Mouse (Mus musculus) midbrain, embryonic 13.5 days (tissue): ENCODE data around the gene Rin2. TPM values are rescaled to one million over a fixed set of nuclear protein-coding genes. Genes with fewer than 3 reads are reported as not detected.

Experiments
- ATAC-seq: fragments of 200-750 bp; cut with Nextera tagmentation; 2 replicates; pipeline ENCODE4 v1.8.0; 2017; ENCODE audit warnings: mild to moderate bottlenecking, moderate TSS enrichment, moderate library complexity
- H3K27ac ChIP-seq: fragments of 300-500 bp; sonication (generic); 2 replicates; pipeline ENCODE4 v1.5.1; 2015; ENCODE audit warnings: inconsistent platforms, mild to moderate bottlenecking, moderate library complexity
- H3K27me3 ChIP-seq: fragments of 300-500 bp; sonication (generic); 2 replicates; pipeline ENCODE4 v1.6.1; 2015; ENCODE audit warnings: mild to moderate bottlenecking, inconsistent platforms
- H3K36me3 ChIP-seq: fragments of 300-500 bp; sonication (generic); 2 replicates; pipeline ENCODE4 v1.6.1; 2015; ENCODE audit warnings: mild to moderate bottlenecking, inconsistent platforms
- H3K4me1 ChIP-seq: fragments of 300-500 bp; sonication (generic); replicated peaks from 2 replicates; pipeline ENCODE4 v1.6.1; 2015; ENCODE audit warnings: inconsistent platforms
- H3K4me2 ChIP-seq: fragments of 300-500 bp; sonication (generic); replicated peaks from 2 replicates; pipeline ENCODE4 v1.6.1; 2015; ENCODE audit warnings: moderate library complexity, mild to moderate bottlenecking, inconsistent platforms
- H3K4me3 ChIP-seq: fragments of 300-500 bp; sonication (generic); replicated peaks from 2 replicates; pipeline ENCODE4 v1.5.1; 2015; ENCODE audit warnings: mild to moderate bottlenecking, inconsistent platforms
- H3K9ac ChIP-seq: fragments of 300-500 bp; sonication (generic); replicated peaks from 2 replicates; pipeline ENCODE4 v1.6.1; 2015; ENCODE audit warnings: mild to moderate bottlenecking, inconsistent platforms
- H3K9me3 ChIP-seq: fragments of 300-500 bp; sonication (generic); 2 replicates; pipeline ENCODE4 v1.6.1; 2016; ENCODE audit warnings: mild to moderate bottlenecking, inconsistent platforms
- WGBS: fragments of 180-500 bp; shearing (Covaris S2); methylation state at CpG from one replicate; pipeline ENCODE4 v1.1.7; 2015; 5-methylcytosine and 5-hydroxymethylcytosine counted together
- polyA plus RNA-seq: library from polyadenylated mRNA; unstranded; fragments of >200 nt; fragmentation: Nextera tagmentation; extraction: Ambion mirVana; gene quantifications from 2 replicates; pipeline ENCODE4 v1.2.1, GENCODE M21; 2015

Rin2 gene
- polyA plus RNA-seq, 1 experiment from 2014 or later: 12.8 TPM

DNA sequence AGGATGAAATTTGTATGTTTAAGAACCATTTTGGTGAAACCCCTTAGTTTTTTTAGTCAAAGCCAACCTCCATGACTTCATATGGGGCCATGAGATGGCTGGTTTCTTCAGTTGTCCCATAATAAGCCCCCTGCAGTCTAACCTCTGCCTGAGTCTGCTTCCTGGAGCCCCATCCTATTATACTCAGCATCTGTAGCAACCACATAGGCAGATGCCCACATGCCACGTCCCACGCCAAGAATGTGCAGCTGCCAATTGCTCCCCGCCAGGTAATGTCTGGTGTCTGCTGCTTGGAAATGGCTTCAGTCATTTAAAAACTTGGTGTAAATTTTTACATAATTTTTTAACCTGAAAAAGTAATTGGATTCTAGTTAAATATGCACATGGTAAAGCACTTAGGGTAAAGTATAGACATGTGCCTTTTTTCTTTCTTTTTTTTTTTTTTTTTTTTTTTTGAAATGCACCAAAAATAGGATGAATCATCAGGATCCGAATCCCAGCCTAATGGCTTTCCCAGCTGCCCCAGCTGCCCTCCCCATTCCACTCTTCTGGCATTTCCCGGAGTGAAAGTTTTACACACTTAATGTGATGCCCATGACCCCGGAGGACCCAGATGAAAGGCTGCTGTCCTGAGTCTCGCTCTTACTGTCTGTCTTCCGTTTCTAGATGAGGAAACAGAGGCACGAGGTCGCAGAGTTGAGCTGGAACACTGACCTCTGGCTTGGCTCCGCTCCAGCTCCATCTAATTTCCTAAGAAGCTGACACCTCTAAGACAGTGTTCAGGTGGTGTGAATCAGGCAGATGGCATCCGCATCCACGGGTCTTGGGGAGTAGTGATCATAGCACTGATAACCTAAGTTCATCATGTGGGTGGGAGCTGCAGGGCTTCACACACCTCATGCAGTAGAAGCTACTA, 68.0 kb downstream of the Rin2 start:
- WGBS: 86% methylated on average over 13 of the region's 13 CpGs
- H3K4me3 ChIP-seq: no peak overlapping the region
- H3K4me2 ChIP-seq: no peak overlapping the region
- no peak overlapping the region for H3K27ac ChIP-seq
- H3K9ac ChIP-seq: no peak overlapping the region
- H3K27me3 ChIP-seq: peaks cover 70% of the 10 kb centered on the region
- no peaks in the 10 kb centered on the region for H3K9me3 ChIP-seq
- H3K4me1 ChIP-seq: no peaks in the 10 kb centered on the region
- no peaks in the 10 kb centered on the region for H3K36me3 ChIP-seq
- no peak for ATAC-seq

DNA sequence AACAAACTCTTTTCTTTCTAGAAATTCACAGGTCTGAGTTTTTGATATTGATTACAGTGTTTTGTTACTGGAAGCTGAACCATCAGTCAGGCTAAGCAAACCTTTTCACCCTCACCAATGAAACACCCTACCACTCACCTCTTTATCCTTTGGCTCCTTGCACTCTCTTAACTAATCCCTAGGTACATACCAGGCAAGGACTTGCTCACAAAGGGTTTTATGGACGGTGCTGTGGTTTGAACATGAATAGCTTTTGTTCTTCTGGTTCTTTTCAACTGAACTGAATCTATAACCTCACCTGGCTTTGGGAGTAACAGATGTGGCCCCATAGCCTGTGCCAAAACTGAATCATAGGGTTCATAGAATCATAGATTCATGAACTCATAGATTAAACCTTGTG, 71.4 kb downstream of the Rin2 start:
- no peak overlapping the region for H3K4me3 ChIP-seq
- H3K27me3 ChIP-seq: peaks cover 68% of the 10 kb centered on the region
- WGBS: 37% methylated on average over 1 of the region's 1 CpGs
- no peak overlapping the region for H3K27ac ChIP-seq
- no peaks in the 10 kb centered on the region for H3K36me3 ChIP-seq
- no peak overlapping the region for H3K9ac ChIP-seq
- H3K9me3 ChIP-seq: no peaks in the 10 kb centered on the region
- H3K4me1 ChIP-seq: 0 out of 2 replicates have a peak, but pooled peaks cover 4% of the 10 kb centered on the region
- no peak for ATAC-seq
- H3K4me2 ChIP-seq: no peak overlapping the region

DNA sequence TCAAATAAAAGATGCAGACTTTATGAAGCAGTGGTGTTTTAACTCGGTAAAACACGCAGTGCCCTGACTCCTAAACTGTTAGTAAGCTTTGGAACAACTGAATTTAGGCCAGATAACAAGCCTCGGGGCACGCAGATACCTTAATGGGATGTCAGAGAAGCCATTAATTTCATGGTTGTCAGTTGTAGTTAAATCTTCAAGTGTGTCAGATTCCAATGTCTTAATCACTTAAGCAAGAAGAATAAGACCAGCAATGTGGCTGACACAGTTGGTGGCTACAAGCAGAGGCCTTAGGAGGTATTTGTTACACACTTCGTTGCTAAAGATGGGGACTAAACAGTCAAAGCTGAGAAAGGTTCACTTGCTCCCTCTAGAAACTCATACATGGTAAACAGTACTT, 74.6 kb downstream of the Rin2 start:
- Histone ChIP-seq H3K9me3 (no peaks in the 10 kb centered on the region), H3K4me1 (0 out of 2 replicates have a peak, but pooled peaks cover 4% of the 10 kb centered on the region), H3K9ac (no peak overlapping the region), H3K27ac (no peak overlapping the region), H3K36me3 (no peaks in the 10 kb centered on the region), H3K4me2 (no peak overlapping the region), H3K27me3 (peaks cover 69% of the 10 kb centered on the region), H3K4me3 (no peak overlapping the region)
- 0 out of 2 replicates have a peak, but pooled peaks have one; percentile 34 for ATAC-seq
- WGBS: 38% methylated on average over 5 of the region's 5 CpGs

DNA sequence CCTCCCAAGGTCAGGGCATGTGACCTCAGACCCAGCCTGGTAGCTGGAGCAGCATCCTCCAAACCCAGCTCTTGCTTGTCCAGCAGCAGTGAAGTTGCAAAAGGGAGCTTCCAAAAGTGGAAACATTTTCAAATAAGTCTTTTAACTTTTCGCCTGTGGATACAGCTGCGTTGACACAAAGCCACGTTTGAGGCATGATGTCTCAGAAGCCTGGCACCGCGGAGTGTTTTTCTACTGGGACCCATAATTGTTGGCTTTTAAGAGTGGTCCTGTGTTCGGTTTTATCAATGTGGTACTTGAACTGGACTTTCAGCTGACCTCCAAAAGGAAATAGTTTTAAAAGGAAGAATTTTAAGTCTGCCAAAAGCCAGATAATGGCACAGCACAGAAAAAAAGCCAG, 77.6 kb downstream of the Rin2 start:
- no peak overlapping the region for H3K9ac ChIP-seq
- H3K4me3 ChIP-seq: no peak overlapping the region
- H3K27ac ChIP-seq: no peak overlapping the region
- 87% methylated on average over 6 of the region's 6 CpGs for WGBS
- peaks cover 49% of the 10 kb centered on the region for H3K27me3 ChIP-seq
- no peak for ATAC-seq
- no peaks in the 10 kb centered on the region for H3K36me3 ChIP-seq
- H3K4me2 ChIP-seq: no peak overlapping the region
- 0 out of 2 replicates have a peak, but pooled peaks cover 4% of the 10 kb centered on the region for H3K4me1 ChIP-seq
- H3K9me3 ChIP-seq: no peaks in the 10 kb centered on the region

DNA sequence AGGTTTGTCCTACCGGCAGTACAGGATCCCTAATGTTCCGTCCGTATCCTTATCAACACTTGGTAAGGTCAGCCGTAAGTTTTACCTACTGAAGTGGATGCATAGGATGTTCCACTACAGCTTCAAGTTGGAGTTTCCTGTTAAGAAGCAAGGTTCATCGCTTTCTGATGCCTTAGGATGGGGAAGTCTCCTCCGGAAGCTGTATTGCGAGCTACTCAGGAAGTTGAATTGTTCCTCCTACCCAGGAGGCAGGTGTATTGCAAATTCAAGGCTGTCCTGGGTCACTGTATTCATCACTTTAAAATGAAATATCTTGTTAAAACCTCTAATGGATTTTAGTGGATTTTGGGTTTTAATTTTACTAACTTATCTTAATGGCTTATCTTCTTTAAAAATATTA, 79.0 kb downstream of the Rin2 start:
- H3K27me3 ChIP-seq: peaks cover 48% of the 10 kb centered on the region
- H3K4me1 ChIP-seq: 0 out of 2 replicates have a peak, but pooled peaks cover 4% of the 10 kb centered on the region
- no peak overlapping the region for H3K4me3 ChIP-seq
- no peak for ATAC-seq
- H3K9ac ChIP-seq: no peak overlapping the region
- H3K4me2 ChIP-seq: no peak overlapping the region
- no peaks in the 10 kb centered on the region for H3K9me3 ChIP-seq
- H3K27ac ChIP-seq: no peak overlapping the region
- no peaks in the 10 kb centered on the region for H3K36me3 ChIP-seq
- WGBS: 95% methylated on average over 7 of the region's 7 CpGs

DNA sequence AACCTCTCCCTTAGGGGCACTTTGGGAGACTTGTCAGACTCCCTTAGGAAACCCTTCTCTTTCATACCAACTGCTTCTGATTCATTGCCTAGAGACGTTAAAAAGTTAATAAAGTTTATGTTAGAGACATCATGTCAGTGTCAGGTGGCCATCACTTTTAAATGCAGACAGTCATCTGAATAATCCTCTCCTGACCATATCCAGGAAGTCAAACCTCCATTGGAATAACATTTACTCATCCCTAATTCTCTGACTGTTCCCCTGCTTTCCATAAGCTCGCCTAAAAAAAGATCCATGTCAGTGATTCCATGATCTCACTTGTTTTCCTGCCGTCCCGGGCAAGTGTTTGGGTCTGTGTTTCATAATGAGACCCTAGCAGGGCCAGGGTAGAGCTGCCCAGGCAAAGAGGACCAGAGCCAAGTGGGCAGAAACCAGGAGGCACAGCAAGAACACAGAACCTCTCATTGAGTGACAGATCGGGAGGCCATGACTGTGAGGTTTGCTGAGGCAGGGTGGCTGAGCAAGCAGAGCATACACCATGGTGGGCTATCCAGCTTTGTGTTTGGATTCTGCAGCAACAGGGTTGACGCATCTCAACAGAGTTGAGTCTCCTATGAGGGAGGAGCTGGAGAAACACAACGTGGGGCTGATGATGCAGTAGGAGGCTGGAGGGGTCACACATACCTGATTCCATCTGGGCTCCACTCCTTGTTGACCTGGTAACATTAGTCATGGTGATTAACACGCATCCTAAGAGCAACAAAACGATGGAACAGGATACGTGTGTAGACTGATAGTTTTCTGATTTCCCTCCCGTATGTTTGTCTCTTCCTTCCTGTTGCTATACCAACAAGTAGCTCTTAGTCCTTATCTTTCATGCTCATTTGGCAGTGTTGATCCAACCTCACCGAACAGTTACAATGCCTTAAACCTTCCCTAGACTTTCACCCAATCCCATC, 81.1 kb downstream of the Rin2 start:
- no peak overlapping the region for H3K4me3 ChIP-seq
- no peak for ATAC-seq
- no peaks in the 10 kb centered on the region for H3K36me3 ChIP-seq
- no peaks in the 10 kb centered on the region for H3K4me1 ChIP-seq
- H3K27me3 ChIP-seq: peaks cover 35% of the 10 kb centered on the region
- H3K9ac ChIP-seq: no peak overlapping the region
- H3K9me3 ChIP-seq: no peaks in the 10 kb centered on the region
- H3K27ac ChIP-seq: no peak overlapping the region
- no peak overlapping the region for H3K4me2 ChIP-seq
- 81% methylated on average over 12 of the region's 12 CpGs for WGBS

DNA sequence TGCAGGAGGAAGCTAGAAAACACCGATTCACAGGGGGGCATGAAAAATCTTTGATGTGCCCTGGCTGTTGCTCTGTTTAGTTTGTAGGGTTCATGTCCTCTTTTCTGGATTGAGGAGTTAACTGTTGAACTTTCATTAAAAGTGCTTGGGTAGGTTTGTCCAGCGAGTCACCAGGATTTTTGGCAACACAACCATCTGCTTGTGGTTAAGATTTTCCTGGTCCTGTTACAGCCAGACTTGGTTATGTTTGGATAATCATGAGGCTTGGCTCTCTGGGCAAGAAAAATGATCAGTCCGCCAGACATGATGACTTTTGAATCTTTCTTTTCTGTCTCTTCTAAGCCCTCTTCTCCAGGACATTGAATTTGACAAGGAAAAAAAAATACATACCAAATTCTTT, 85.1 kb downstream of the Rin2 start:
- Histone ChIP-seq H3K4me1 (no peaks in the 10 kb centered on the region), H3K9me3 (no peaks in the 10 kb centered on the region), H3K4me2 (no peak overlapping the region), H3K4me3 (no peak overlapping the region), H3K9ac (no peak overlapping the region), H3K27me3 (0 out of 2 replicates have a peak, but pooled peaks cover 8% of the 10 kb centered on the region), H3K36me3 (no peaks in the 10 kb centered on the region), H3K27ac (no peak overlapping the region)
- no peak for ATAC-seq
- 87% methylated on average over 3 of the region's 3 CpGs for WGBS

DNA sequence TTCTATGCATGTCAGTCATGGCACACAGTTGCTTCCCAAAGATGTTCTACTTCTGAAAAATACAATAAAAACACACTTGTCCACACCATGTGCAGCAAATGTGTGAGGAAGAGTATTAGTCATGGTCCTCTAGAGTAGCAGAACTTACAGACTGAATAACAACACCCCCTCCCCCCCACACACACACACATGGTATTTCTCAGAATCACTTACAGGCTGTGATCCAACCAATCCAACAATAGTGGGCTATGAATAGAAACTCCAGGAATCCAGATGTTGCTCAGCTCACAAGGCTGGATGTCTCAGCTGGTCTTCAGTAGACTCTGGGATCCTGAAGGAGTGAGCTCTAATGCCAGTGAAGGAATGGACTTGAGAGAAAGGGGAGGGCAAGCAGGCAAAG, 86.4 kb downstream of the Rin2 start:
- H3K36me3 ChIP-seq: no peaks in the 10 kb centered on the region
- no peak overlapping the region for H3K4me2 ChIP-seq
- no peak overlapping the region for H3K27ac ChIP-seq
- no peaks in the 10 kb centered on the region for H3K9me3 ChIP-seq
- ATAC-seq: no peak
- no peak overlapping the region for H3K9ac ChIP-seq
- no peaks in the 10 kb centered on the region for H3K4me1 ChIP-seq
- H3K27me3 ChIP-seq: 0 out of 2 replicates have a peak, but pooled peaks cover 8% of the 10 kb centered on the region
- H3K4me3 ChIP-seq: no peak overlapping the region

DNA sequence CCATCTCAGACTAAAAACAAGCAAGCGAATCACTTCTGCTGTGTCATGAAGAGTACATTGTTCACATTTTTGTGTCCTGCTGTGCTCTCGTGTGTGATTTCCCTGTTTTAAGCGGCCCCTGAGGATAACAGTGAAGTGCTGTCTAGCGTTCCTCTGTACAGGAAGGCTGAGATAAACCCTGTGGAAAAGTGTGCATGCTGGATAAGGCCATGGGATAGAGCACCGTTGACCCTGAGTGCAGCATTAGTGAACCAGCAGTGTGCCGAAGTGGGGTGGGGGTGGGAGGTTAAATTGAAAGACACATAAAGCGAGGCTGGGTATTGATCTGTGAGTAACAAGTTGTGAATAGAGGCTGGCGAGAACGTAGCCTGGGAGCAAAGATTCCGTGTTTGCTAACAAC, 94.9 kb downstream of the Rin2 start:
- H3K4me1 ChIP-seq: peaks cover 8% of the 10 kb centered on the region
- peaks cover 5% of the 10 kb centered on the region; the same call in 1 of the 2 replicates for H3K27me3 ChIP-seq
- H3K4me2 ChIP-seq: 0 out of 2 replicates have a peak overlapping the region, but pooled peaks have one; percentile 20
- ATAC-seq: no peak
- H3K9me3 ChIP-seq: no peaks in the 10 kb centered on the region
- no peak overlapping the region for H3K27ac ChIP-seq
- H3K9ac ChIP-seq: 0 out of 2 replicates have a peak overlapping the region, but pooled peaks have one; percentile 29
- no peak overlapping the region for H3K4me3 ChIP-seq
- H3K36me3 ChIP-seq: no peaks in the 10 kb centered on the region
- WGBS: 33% methylated on average over 10 of the region's 10 CpGs

DNA sequence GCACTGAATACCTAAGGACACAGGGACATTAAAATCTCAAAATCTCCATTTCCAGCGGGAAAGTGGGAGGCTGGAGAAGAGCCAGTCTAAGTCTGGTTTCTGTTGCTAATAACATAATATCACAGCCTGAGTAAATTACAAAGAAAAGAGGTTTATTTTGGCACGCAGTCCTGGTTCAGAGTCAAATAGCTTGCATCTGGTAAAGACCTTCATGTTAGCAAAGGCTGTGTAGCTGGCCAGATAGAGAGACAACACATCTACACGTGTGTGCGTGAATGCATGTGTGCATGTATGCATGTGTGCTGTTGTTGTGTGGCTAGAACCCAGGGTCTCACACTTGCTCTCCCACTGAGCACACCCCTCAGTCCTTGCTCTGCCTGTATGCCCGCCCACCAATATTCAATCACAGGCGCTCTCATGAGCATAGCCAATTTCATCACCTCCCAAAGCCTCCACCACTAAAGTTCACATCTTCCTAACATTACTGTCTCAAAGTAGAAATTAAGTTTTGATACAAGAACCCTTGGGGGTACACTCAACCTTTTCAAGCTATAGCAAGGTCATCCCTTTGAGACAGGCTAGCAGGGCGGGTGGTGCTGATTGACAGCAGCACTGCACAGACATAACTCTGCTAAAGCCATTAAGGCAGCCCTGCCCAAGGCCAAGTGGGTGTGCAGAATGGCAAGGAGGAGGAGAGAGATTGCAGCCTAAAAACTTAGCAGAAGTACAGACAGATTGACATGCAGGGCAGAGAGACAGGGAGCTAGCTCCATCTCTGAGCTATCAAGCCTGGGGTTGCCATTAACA, 95.9 kb downstream of the Rin2 start:
- no peak for ATAC-seq
- H3K9me3 ChIP-seq: no peaks in the 10 kb centered on the region
- no peak overlapping the region for H3K9ac ChIP-seq
- peaks cover 5% of the 10 kb centered on the region; the same call in 1 of the 2 replicates for H3K27me3 ChIP-seq
- H3K36me3 ChIP-seq: no peaks in the 10 kb centered on the region
- H3K27ac ChIP-seq: no peak overlapping the region
- H3K4me3 ChIP-seq: no peak overlapping the region
- WGBS: 88% methylated on average over 7 of the region's 7 CpGs
- H3K4me2 ChIP-seq: no peak overlapping the region
- H3K4me1 ChIP-seq: peaks cover 8% of the 10 kb centered on the region

DNA sequence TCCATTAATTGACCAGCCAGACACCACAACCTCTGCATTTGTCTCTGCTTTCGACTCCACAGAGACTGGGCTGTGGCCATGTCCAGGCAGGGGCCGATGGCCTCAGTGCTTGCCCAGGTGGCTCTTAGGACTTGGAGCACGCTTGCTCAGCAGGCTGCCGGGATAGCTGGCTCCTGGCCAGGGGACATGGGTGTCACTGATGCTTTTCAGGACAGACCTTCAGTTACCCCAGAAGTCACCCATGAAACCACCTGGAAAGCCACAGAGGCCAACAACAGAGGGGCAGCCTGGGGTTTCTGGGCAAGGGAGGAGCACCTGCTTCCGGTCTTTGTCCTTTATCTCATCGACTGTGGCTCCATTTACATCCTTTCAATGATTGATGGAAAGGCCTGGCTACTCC, 108.2 kb downstream of the Rin2 start:
- 82% methylated on average over 6 of the region's 6 CpGs for WGBS
- ATAC-seq: no peak

More for the DNA sequence above, 108.2 kb downstream of the Rin2 start:
- H3K27ac ChIP-seq: no peak overlapping the region
- H3K36me3 ChIP-seq: no peaks in the 10 kb centered on the region
- H3K4me3 ChIP-seq: no peak overlapping the region
- no peak overlapping the region for H3K4me2 ChIP-seq
- H3K27me3 ChIP-seq: peaks cover 5% of the 10 kb centered on the region; the same call in 1 of the 2 replicates
- H3K4me1 ChIP-seq: peaks cover 26% of the 10 kb centered on the region
- no peaks in the 10 kb centered on the region for H3K9me3 ChIP-seq
- no peak overlapping the region for H3K9ac ChIP-seq
